Mouse (Mus musculus) cerebellum, adult 9-10 months (tissue): ENCODE results near the gene Arhgap29.

Source experiments
- DNase-seq: peaks from one replicate; pipeline ENCODE4 v3.0.0; 2022

Arhgap29 gene

DNA sequence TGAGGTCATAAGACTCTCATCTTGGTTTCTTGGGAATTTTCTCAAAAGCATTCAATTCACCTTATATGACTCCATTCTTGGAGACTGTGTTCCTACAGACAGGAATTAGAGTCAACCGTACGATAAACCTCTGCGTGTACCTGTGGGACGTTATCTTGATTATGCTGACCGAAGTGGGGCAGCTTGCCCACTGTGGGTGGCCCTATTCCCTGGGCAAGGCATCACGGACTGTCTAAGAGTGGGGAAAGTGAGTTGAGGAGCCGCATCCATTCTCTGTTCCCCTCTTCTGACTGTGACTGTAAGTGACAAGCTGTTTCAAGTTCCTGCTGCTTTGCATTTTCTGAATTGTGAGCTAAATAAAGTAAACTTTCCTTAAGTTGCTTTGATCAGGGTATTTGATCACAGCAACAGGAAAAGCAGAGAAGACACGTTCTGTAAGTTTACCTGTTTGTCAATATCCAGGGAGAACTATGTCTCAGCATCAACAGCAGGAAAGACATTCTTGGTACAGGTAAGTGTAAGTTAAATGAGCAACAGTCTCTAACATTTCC lies at the start of gene Arhgap29:
Gene Arhgap29 (plus strand): TSS at position 501 of the 551 bp plus-strand sequence.
- no peak for DNase-seq

DNA sequence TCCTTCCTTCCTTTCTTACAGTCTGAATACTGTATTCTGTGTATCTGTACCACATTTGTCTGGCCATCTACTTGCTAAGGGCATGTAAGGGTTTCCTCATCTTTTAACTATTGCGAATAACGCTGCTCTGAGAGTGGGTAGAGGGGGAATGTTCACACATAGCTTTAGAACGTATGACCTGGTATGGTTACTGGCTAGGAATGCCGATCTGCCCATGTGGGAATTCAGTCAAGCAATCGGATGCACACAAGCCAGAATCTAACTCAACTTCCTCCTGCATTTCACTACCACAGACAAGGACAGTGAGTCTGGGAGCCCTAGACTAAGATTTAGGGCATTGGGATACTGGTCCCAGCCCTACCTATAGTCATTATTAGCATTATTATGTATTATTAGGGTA lies 49.6 kb upstream of the Arhgap29 start:
- DNase-seq = no peak

DNA sequence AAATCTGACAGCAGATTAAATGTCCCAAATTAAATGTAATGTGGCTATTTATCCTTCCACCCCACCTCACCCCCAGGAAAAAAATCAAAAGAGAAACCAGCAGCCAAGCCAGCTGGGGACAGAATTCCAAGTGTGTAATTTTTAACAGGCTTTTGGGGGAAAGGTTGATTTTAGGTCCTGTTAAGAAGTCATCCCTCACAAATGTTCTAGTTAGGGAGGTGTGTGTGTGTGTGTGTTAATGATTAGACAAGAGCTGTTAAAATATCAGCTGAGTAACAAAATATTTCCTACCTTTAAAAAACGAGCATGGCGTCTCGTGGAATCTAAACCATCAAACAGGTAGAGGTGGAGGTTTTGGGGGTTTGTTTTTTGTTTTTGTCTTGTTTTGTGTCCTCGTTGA lies 49.1 kb upstream of the Arhgap29 start:
- DNase-seq = no peak

DNA sequence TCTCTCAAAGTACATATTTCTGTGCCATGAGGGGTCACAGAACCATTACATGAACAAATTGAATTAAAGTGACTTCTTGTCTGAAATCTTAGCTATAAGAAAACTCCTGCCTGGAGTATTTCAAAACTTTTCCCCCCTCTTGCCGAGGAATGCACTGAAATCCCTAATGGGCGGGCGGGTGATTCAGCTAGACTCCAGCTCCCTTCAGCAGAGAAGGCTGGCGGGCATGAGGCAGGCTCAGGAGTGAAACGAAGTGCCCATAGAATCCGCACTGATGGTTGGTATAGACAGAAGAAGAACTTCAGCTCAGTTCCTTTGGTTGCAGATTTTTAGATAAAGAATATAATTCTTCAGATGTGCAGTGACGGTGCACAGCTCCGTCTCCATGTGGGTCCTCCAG lies 48.6 kb upstream of the Arhgap29 start:
- no peak for DNase-seq

DNA sequence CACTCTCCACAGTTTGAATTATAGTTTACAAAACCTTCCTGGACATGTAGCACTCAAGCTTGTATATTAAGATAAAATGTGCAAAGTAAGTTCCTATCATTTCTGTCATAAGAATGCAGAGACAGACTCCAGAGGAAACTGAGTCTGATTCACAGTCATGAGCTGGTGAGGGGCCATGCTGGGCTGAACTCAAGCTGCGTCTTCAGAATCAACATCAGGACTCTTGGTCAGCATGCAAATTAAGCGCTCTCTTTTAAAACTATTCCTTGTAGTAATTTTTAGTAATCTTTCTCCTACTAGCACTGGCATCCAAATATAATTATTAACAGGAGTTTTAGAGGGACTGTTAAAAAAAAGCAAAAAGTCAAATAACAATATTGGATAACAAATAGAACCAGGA lies 47.9 kb upstream of the Arhgap29 start:
- no peak for DNase-seq

DNA sequence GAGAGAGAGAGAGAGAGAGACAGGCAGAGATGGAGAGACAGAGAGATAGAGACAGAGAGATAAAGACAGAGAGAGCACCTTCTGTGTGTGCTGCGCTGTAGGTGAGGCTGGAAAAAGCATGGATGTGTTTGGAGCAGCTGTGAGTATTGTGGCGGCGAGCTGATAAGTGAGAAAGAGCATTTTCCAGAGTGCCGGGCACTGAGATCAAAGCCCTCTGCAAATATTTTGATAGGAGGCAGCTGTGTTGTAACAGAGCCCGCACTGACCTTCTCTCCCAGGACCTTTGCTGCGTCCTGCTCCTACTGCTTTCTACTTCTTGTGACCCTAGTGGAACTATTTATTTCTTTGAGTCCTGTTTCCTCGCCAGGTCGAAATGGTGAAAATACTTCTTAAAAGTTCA lies 45.7 kb upstream of the Arhgap29 start:
- DNase-seq = no peak

DNA sequence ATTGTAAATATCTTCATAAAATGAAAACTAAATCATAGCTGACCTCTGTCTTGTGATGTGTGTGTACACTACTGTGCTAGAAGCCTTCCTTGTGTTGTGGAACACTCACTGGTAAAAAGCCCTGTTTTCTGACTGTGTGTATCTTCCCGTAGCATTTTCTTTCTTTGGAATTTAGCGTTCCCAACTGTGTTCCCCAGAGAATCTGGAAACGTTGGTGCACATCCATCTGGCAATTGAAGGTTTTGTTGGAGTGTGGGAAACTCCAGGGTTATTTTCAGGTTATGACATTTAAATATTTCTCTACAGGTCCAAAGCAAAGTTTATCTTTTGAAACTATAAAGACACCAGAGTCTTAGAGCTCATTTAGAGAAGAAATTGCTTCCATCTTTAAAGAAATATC lies 43.2 kb upstream of the Arhgap29 start:
- DNase-seq = no peak

DNA sequence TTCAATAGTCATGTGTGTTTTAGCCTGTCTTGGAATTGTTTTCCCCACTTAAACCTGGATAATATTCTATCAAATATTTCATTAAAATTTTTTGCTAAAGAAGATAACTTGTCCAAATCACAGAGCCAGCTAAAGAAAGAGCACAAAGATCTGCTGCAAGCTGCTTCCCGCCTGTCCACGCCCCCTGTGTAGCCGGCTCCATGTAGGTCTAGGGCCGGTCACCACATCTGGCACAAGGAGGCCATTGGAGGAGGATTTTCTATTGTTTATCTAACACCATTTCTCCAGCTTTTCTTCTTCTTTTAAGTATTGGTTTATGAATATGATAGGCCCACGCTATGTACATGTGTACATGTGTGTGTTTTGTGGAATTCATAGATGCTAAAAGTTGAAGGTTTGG lies 38.9 kb upstream of the Arhgap29 start:
- DNase-seq = no peak

DNA sequence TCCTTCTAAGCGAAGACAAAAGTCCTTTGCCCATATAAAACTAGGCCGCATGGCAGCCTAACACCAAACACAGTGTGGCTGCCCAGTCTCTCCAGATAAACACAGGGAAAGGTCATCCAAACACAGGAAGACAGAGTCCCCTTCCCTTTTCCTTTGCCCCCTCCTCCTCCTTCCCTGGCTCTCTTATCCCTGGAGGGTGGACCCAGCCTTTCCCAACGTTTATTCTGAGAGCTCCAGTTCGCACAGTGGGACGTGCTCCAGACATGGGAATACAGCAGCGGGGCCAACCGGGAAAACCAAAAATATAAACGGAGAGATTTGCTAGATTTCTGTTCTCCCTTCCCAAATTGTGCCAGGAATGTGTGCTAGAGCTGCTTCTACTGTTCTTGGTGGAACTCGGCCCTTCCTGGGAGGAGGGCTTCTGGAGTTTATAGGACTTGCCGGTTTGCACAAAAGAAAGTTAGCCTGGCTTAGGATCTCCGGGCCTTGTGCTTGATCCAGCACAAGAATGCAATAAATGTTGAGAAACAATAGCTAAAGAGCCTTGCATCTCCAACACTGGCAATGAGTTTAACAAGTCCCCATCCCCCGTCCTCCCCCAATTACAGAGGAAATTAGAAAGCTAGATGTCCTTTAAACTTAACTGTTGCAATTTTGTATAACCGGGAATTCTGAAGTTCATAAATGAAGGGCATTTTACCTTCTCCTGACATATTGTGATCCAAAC lies 37.7 kb upstream of the Arhgap29 start:
- no peak for DNase-seq

DNA sequence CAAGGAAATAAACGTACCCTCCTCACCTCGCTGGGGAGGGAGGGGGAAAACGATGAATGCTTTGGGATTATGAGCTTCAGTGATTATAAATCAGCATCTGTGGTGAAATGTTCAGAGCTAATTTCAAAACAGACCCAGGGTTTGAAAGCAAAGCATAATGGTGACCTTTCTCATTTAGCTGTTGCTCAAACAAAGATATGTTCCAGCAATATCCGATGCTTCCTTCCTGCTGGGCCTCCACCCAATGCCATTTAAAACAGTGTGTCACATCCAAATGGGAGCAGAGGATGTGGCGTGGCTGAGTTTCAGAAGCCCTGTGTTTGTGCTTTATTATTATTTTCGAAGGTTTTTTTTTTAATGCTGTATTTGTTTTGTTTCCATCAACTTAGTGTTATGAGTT lies 37.1 kb upstream of the Arhgap29 start:
- no peak for DNase-seq

DNA sequence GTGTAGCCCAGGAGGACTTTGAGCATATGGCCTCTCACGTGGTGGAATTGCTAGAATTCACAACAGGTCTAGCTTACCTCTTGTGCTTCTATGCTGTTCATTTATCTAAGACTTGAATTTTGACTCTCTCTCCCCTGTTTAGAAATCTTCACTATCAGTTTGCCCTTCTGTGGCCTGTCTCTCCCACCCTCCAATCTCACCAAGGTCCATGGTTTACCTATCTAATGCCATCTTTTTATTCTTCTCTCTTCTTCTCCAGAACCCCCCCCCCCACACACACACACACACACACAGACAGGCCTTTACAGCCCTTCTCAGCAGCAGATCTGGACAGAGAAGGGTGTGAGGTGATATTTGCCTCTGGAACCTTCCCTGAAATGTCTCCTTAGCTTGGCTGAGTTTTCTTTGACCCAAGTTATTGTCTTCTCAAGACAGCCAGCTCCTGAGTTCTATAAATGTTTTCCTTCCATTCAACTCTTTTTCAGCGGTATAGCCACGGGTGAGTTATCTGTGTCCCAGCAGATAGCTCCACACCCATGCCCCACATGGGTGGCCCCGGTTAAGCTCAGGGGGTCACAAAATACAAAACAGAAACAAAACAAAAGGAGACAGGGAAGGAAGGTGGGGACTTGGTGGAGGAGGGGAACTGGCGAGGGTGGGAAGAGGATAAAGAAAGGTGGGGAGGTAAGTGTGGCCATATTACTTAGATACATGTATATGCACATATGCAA lies 35.4 kb upstream of the Arhgap29 start:
- no peak for DNase-seq

DNA sequence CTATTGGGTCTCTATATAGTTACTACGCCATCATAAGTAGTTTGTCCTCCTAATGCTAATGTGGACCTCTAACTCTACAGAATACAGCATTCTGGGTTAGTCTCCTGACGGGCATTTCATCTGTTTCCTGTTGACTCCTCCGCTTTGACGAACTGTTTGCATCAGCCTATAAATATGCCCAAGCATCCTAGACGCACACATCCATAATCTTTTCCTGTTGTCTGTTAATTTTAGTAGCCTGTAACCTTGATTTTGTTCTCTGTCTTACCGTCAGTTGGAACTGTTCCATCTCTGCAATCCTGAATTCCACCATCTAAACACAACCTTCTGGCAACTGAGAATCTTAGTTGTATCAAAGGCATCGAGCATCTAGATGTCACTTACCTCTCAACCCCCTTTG lies 34.7 kb upstream of the Arhgap29 start:
- no peak for DNase-seq

DNA sequence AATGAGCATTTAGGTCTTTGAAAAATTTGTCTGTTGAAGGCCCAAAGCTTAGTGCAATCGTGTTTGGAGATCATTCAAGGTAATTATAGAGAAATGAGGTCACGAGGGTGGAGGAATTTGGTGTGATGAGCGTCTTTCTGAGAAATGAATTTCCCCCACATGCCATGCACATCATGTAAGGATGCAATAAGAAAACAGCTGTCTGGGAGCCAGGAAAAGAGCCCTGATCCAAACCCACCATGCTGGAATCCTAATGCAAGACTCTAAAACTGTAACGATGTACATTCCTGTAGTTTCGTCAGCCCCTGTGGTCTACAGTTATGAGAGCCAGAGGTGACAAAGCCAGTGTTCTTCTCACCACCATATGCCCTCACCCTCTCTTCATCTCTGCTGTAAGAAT lies 32.4 kb upstream of the Arhgap29 start:
- no peak for DNase-seq

DNA sequence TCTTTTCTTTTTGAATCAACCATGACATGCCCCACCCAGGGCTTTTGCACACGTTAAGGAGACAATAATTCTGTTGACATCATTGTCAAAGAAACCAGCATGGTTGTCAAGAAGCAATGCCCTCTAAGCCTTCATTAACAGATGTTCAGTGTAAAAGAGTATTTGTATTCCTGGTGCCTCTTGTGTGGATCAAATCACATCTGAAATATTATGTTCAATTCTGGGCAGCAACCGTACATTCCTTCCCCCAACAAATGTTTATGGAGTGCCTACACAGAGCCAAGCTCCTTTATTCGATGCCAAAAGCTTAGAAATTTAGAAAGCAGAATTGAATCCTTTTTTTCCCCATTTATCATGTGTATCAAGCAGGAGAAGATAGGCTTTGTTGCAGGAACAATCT lies 31.6 kb upstream of the Arhgap29 start:
- DNase-seq = no peak

DNA sequence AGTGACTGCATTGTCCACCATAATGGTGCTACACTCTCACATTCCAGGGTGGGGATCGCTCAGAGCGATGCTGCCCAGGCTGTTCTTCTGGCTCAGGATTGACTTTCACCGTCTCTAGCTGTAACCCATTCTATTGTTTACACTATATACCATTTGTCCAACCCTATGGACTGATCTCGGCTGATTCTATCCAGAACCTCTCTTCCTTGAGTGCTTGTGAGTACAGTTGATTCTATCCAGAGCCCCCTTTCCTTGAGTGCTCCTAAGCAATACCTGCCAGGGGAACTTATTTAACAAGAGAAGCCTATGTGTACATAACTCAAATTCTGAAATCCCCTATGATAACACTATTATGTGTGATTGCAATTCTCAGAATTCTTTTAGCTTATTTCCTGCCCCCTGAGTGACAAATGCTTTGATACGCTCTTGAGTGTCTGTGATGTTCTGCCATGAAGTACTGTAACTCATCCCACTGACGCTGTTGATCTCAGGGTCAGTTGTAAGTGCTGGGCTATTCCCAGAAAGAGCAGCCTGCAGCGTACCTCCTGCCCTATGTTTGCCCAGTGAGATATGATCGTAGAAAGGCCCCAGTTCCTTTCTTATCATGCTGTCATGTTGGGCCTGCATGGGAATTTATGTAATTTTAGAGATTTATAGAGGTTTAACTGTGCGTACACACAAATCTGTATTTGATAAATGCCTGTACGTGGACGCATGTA lies 27.4 kb upstream of the Arhgap29 start:
- no peak for DNase-seq

DNA sequence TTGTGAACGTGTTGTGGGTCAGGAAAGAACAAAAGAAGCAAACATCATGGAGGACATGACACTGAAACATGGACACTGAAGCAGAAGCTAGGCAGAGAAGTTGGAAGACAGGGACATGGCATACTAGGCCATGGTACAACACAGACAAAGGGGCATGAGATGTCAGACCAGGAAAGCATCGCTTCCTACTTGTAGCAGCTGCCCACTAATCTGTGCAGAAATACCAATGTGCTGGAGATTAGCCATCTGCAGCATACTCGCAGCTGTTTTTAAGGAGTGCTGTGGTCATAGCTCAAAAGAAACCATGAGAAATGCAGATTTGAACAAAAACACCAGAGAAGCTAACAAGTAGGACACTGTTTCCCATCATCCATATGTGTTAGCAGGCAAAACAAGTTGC lies 24.7 kb upstream of the Arhgap29 start:
- no peak for DNase-seq

DNA sequence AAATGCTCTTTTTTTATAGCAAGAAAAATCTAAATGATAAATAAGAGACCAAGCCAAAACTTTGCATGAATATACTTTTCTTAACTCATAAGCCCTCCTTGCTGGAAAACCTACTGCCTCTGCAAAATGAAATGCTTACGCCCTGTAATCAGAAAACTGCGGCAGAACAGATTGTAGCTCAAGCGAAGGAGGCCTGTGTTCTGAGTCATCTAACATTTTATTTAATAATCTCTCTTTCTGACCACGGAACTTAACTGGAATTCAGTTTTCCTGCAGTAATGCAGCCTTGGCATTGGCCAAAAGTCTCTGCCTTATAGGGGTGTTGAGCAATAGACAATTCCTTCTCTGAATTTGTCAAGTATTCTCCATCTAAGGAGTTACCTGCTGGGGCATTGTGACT lies 19.5 kb upstream of the Arhgap29 start:
- DNase-seq = no peak

DNA sequence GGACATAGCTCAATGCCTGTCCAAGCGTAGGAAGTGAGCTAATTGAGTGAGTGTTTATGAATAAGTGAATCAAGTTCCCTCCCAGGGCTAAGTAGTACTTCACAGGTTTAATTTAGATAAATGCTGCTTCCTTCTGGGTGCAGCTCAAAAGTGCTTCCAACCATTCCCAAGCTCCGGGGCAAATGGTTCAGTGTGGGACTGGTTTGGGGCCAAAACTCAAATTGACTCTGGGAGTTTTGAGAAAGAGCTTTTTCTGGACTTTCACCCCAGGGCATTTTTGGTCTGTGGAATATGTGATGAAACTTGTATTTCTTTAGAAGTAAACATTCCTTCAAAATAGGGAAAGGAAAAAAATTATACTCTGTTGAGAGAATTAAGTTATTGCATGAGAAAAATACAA lies 16.1 kb upstream of the Arhgap29 start:
- no peak for DNase-seq

DNA sequence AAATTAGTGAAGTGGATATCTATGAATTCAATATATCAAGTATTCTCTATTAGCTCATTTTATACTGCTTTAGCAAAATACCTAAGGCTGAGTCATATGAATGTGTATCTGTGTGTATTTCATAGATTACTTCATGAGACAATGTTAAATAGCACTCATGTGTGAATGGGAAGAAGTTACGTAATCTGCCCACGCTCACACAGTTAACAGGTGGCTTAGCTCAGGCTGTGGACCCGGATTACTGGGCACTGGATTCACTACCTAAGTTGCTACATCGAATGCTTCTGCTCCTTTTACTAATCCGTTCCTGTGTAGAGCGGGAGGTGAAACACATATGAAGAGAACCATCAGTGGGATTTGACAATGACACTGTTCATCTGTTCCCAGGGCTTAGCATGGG lies 15.3 kb upstream of the Arhgap29 start:
- no peak for DNase-seq

DNA sequence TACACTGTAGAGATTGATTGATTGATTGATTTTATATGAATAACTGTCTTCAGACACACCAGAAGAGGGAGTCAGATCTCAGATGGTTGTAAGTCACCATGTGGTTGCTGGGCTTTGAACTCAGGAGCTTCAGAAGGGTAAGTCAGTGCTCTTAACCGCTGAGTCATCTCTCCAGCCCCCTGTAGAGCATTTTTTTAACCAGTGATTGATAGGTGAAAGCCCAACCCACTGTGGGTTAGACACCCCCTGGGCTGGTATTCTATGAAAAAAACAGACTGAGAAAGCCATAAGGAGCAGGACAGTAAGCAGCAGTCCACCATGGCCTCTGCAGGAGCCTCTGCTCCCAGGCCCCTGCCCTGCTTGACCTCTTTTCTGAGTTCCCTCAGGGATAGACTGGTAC lies 12.7 kb upstream of the Arhgap29 start:
- no peak for DNase-seq

DNA sequence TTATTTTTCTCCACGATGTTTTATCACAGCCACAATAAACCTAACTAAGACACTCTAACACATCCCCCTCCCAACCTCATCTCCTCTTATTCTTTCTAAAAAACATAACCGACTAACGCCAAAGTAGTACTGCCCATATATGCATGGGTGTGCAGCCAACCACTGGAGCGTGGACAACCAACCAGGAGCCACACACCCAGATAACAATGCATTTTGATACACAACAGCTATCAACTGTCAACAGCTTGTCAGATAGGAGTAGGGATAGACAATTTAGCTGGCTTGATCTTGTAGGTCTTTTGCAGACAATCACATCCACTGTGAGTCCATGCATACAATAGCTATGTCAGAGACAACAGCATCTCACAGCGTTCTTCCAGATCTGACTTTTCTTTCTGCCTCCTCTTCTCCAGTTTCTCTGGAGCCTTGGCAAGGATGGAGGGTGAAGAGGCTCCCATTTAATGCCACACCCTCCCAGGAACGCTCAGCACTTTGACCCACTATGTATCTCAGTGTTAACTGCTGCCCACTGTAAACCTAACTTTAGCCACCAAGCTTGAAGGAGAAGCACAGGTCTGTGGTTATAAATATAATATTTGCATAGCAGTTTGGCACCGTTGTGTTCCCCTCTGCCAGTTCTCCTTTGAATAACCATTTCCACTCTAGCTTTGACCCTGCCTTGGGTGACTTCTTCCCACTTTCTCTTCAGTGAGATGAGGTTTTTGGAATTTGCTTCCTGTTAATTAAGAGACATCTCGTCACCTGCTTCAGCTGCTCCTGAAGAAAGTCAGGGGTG lies 12.0 kb upstream of the Arhgap29 start:
- no peak for DNase-seq

DNA sequence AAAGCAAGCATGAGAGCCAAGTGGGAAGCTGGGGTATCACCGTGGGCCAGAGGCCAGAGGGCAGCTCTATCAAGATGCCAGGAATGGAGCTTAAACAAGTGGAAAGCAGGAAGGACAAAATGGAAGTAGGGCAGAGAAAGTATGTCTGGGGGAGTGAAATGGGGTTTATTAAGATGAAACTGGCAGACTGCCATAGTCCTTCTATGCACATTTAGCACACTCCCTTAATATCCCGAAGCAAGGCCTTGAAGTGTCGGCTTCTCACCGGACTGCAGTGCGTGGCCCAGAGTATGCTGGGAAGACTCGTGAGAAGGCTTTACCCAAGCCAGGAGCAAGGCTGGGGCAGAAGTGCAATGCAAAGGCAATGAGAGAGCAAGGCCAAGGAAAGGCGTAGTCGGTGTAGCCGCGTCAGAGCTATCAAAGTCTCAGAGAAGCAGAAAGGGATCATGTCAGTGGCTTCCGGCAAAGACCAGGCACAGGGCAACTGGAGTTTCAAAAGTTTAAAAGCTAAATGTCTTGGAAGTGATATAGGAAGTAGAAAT lies 11.1 kb upstream of the Arhgap29 start:
- DNase-seq = no peak

DNA sequence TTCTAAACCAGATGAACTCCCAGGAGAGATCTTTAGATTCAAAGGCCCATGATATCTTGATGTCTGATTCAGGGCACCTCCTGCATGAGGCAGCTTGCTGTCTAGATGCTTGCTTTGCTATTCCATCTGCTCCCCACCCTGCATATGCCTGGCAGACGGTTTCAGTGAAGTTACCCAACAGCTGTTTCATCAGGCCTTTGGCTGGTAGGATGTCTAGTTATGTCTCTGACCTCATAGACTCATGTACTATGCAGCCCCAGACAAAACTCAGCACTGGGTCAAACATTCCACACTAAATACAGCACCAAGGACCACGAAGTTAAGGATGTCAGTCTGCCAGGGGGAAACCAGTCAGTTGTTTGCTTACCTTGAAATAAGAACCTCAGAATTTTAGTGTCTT lies 6.4 kb upstream of the Arhgap29 start:
- DNase-seq = no peak
